Mouse (Mus musculus): ENCODE measurements around the gene Gm10681.

- TF ChIP-seq CTCF (IDR thresholded peaks at IDR 0.05; ENCODE audit: borderline replicate concordance, extremely low read depth, insufficient read depth, insufficient read length) (no peak), POLR2A (IDR thresholded peaks at IDR 0.05; ENCODE audit: borderline replicate concordance, extremely low read depth, insufficient read depth, insufficient read length, poor library complexity, severe bottlenecking) (no peak)
Observed at GRCm38 (mm10) chr3:98588707-98589106, at the start of gene Gm10681.
